18 mouse cellular contexts compared by ENCODE assay signal in the genomic region with DNA sequence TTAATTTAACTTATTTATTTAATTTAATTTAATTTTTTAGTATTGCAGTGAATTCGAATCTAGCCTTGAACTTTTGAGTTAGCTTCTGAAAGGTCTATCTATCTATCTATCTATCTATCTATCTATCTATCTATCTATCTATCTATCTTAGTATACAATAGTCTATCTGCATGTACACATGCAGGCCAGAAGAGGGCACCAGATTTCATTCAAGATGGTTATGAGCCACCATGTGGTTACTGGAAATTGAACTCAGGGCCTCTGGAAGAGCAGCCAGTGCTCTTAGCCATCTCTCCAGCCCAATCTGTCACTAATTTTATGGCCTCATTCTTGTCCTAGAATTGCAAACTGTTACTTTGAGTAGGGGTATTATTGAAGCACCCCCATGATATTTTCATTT.
DNase-seq lines count a peak whose midpoint lies in the region; ATAC-seq and TF ChIP-seq lines count a peak whose summit lies in the region.
"Had no signal": no experiment of that assay in that cellular context is flagged by ENCODE, and none has a peak within 500 bp of the region (broad histone marks: within the 10 kb centered on the region; RNA-seq: fewer than 3 reads in every experiment).

No protein-coding gene starts in this region.

- H3K4me2 ChIP-seq in CH12.LX (ENCODE audit: insufficient read depth, low read depth, poor library complexity, severe bottlenecking), result no peak overlapping the region
- H3K4me2 ChIP-seq in forebrain, postnatal 0 days (ENCODE audit: low read depth), result no peak overlapping the region
- H3K4me2 ChIP-seq: intestine, embryonic 15.5 days; limb, embryonic 15.5 days; midbrain, embryonic 15.5 days had no signal

- no peaks in the 10 kb centered on the region for H3K9me3 ChIP-seq in CH12.LX (replicated peaks; ENCODE audit: low read length)
- no peaks in the 10 kb centered on the region for H3K9me3 ChIP-seq in forebrain, postnatal 0 days (ENCODE audit: low read length)
- H3K9me3 ChIP-seq: intestine, embryonic 15.5 days; limb, embryonic 15.5 days; midbrain, embryonic 15.5 days had no signal

- dilution Hi-C loops in CH12.LX (cut with MboI; ENCODE audit: extremely low pct_ligation_motif_present, extremely low pct_unique_long_range_greater_than_20kb, low sequenced_read_pairs), result no loop called here

- in situ Hi-C loops in CH12.LX (cut with MboI; ENCODE audit: low pct_ligation_motif_present, low pct_unique_long_range_greater_than_20kb, low sequenced_read_pairs), result no loop called here

- TF ChIP-seq RAD21 in CH12.LX (IDR thresholded peaks at IDR 0.05; ENCODE audit: low read depth, low read length), result peak; percentile 50

- no peak overlapping the region for H3K9ac ChIP-seq in liver, adult 2 months (ENCODE audit: low read depth, low read length)
- no peak overlapping the region for H3K9ac ChIP-seq in CH12.LX (ENCODE audit: insufficient read depth, low read depth)
- no peak overlapping the region for H3K9ac ChIP-seq in forebrain, postnatal 0 days
- H3K9ac ChIP-seq: intestine, embryonic 15.5 days; limb, embryonic 15.5 days; midbrain, embryonic 15.5 days had no signal

- no peak for ATAC-seq in forebrain, postnatal 0 days
- ATAC-seq: forebrain, embryonic 16.5 days; intestine, embryonic 15.5 days; midbrain, embryonic 15.5 days had no signal

- no peak for TF ChIP-seq EP300 in CH12.LX (IDR thresholded peaks at IDR 0.05; ENCODE audit: low read length)

- no peak overlapping the region for H3K4me3 ChIP-seq in gastrocnemius, adult 2 months
- no peak overlapping the region for H3K4me3 ChIP-seq in liver, adult 2 months (ENCODE audit: insufficient read depth, low read depth, low read length)
- H3K4me3 ChIP-seq in CH12.LX (replicated peaks in 1 of 3; ENCODE audit: low read depth in 2 of 3, low read length in 2 of 3, poor library complexity in 1 of 3), result no peak overlapping the region
- H3K4me3 ChIP-seq in forebrain, postnatal 0 days (ENCODE audit: low read depth, low read length), result no peak overlapping the region
- H3K4me3 ChIP-seq: intestine, embryonic 15.5 days; limb, embryonic 15.5 days; midbrain, embryonic 15.5 days had no signal

- H3K79me2 ChIP-seq in liver, adult 2 months (ENCODE audit: control insufficient read depth, insufficient read depth, low read length), result no peaks in the 10 kb centered on the region
- H3K79me2 ChIP-seq in CH12.LX (replicated peaks; ENCODE audit: control insufficient read depth, extremely low read depth, insufficient read depth, poor library complexity, severe bottlenecking), result no peaks in the 10 kb centered on the region

- WGBS in liver, adult 2 months, result 88% methylated on average over 1 of the region's 1 CpGs
- WGBS in forebrain, postnatal 0 days, result 76% methylated on average over 1 of the region's 1 CpGs

- no peaks in the 10 kb centered on the region for H3K4me1 ChIP-seq in liver, adult 2 months (ENCODE audit: control insufficient read depth, insufficient read depth, low read length)
- no peaks in the 10 kb centered on the region for H3K4me1 ChIP-seq in CH12.LX (ENCODE audit: control insufficient read depth in 1 of 2, insufficient read depth in 2 of 2)
- H3K4me1 ChIP-seq in forebrain, postnatal 0 days (ENCODE audit: insufficient read depth), result no peaks in the 10 kb centered on the region
- H3K4me1 ChIP-seq: intestine, embryonic 15.5 days; limb, embryonic 15.5 days; midbrain, embryonic 15.5 days had no signal

- no peak overlapping the region for H3K27ac ChIP-seq in gastrocnemius, adult 2 months
- H3K27ac ChIP-seq in liver, adult 2 months (replicated peaks; ENCODE audit: insufficient read depth, low read depth, low read length), result no peak overlapping the region
- H3K27ac ChIP-seq in CH12.LX (ENCODE audit: insufficient read depth, low read depth), result no peak overlapping the region
- no peak overlapping the region for H3K27ac ChIP-seq in forebrain, postnatal 0 days (ENCODE audit: low read depth, low read length)
- H3K27ac ChIP-seq: intestine, embryonic 15.5 days; limb, embryonic 15.5 days; midbrain, embryonic 15.5 days had no signal

- peak; percentile 34; the same call in 1 of the 2 replicates for TF ChIP-seq CTCF in gastrocnemius, adult 2 months (IDR thresholded peaks at IDR 0.05)
- 0 out of 2 replicates have a peak, but pooled peaks have one; percentile 10 for TF ChIP-seq CTCF in liver, adult 2 months (IDR thresholded peaks at IDR 0.05; ENCODE audit: low read depth, low read length)
- TF ChIP-seq CTCF in CH12.LX (conservative IDR thresholded peaks at IDR 0.05 in 1 of 2, IDR thresholded peaks at IDR 0.05 in 1 of 2; ENCODE audit: low read depth in 2 of 2, low read length in 2 of 2), result peak; percentile 39 to 68; a peak in 3 of 4 replicates
- TF ChIP-seq CTCF in forebrain, postnatal 0 days (IDR thresholded peaks at IDR 0.05; ENCODE audit: low read depth), result no peak

- H3K27me3 ChIP-seq in liver, adult 2 months (ENCODE audit: control insufficient read depth, insufficient read depth, low read length), result no peaks in the 10 kb centered on the region
- H3K27me3 ChIP-seq in CH12.LX (replicated peaks), result no peaks in the 10 kb centered on the region
- no peaks in the 10 kb centered on the region for H3K27me3 ChIP-seq in forebrain, postnatal 0 days (ENCODE audit: insufficient read depth, low read length)
- H3K27me3 ChIP-seq: intestine, embryonic 15.5 days; limb, embryonic 15.5 days; midbrain, embryonic 15.5 days had no signal

- H3K36me3 ChIP-seq in liver, adult 2 months (ENCODE audit: control insufficient read depth, insufficient read depth, low read length), result no peaks in the 10 kb centered on the region
- no peaks in the 10 kb centered on the region for H3K36me3 ChIP-seq in CH12.LX (replicated peaks in 1 of 2; ENCODE audit: control insufficient read depth in 1 of 2, insufficient read depth in 1 of 2, low read length in 1 of 2)
- H3K36me3 ChIP-seq in forebrain, postnatal 0 days (ENCODE audit: insufficient read depth), result no peaks in the 10 kb centered on the region
- H3K36me3 ChIP-seq: intestine, embryonic 15.5 days; limb, embryonic 15.5 days; midbrain, embryonic 15.5 days had no signal

- TF ChIP-seq POLR2A in liver, adult 2 months (IDR thresholded peaks at IDR 0.05; ENCODE audit: extremely low read depth, insufficient read depth, low read length), result no peak
- no peak for TF ChIP-seq POLR2A in CH12.LX (IDR thresholded peaks at IDR 0.05; ENCODE audit: low read depth, low read length)

- DNase-seq in gastrocnemius, adult 2 months, result no peak
- DNase-seq in gastrocnemius, adult 18-20 months (ENCODE audit: low spot score), result no peak
- peak; percentile 16 for DNase-seq in liver, adult 2 months (ENCODE audit: extremely low read depth, low read depth, low spot score)
- DNase-seq in liver, result no peak
- peak; percentile 49 for DNase-seq in CH12.LX (ENCODE audit: extremely low read depth)
- peak; percentile 57 for DNase-seq in ZHBTc4 (ENCODE audit: low read depth, low spot score)
- DNase-seq in forebrain, postnatal 0 days, result no peak
- DNase-seq in right cerebral cortex, adult 2 months (ENCODE audit: low spot score in 2 of 2), result no peak
- DNase-seq: adrenal gland, adult 2 months; cerebellum, adult 11 months; heart, adult 18-20 months; kidney, postnatal 25 days; lung, postnatal 10 days; thymus, adult 18-20 months had no signal

- intact Hi-C loops in gastrocnemius, adult 2 months (cut with DNase I), result no loop called here

TF ChIP-seq in CH12.LX, 34 proteins besides CTCF, POLR2A, EP300 and RAD21:
- no peak for TF ChIP-seq IRF4 (IDR thresholded peaks at IDR 0.05; ENCODE audit: low read depth, low read length)
- no peak for TF ChIP-seq ZKSCAN1 (IDR thresholded peaks at IDR 0.05; ENCODE audit: borderline replicate concordance, low read depth, low read length)
- TF ChIP-seq USF2 (conservative IDR thresholded peaks at IDR 0.05; ENCODE audit: low read depth, low read length), result no peak
- peak; percentile 44 for TF ChIP-seq SMC3 (IDR thresholded peaks at IDR 0.05; ENCODE audit: low read depth, low read length)
- TF ChIP-seq TCF12 (IDR thresholded peaks at IDR 0.05; ENCODE audit: low read depth, low read length), result no peak
- TF ChIP-seq JUN (IDR thresholded peaks at IDR 0.05; ENCODE audit: insufficient read depth, low read depth, low read length), result no peak
- no peak for TF ChIP-seq ZMIZ1 (IDR thresholded peaks at IDR 0.05; ENCODE audit: low read depth, low read length)
- TF ChIP-seq PAX5 (IDR thresholded peaks at IDR 0.05; ENCODE audit: low read length), result no peak
- no peak for TF ChIP-seq NELFE (IDR thresholded peaks at IDR 0.05; ENCODE audit: low read depth, low read length)
- no peak for TF ChIP-seq ZC3H11A (IDR thresholded peaks at IDR 0.05; ENCODE audit: low read depth, low read length)
- no peak for TF ChIP-seq USF1 (IDR thresholded peaks at IDR 0.05; ENCODE audit: low read depth, low read length)
- peak; percentile 44; the same call in 1 of the 2 replicates for TF ChIP-seq MYC (IDR thresholded peaks at IDR 0.05; ENCODE audit: low read depth, low read length)
- no peak for TF ChIP-seq BHLHE40 (IDR thresholded peaks at IDR 0.05; ENCODE audit: low read depth, low read length)
- no peak for TF ChIP-seq MXI1 (IDR thresholded peaks at IDR 0.05; ENCODE audit: low read depth, low read length)
- no peak for TF ChIP-seq MAZ (IDR thresholded peaks at IDR 0.05; ENCODE audit: low read depth, low read length)

Comparison
In these comparisons a context has a peak if more than half of its experiments do, and no peak if none do; other contexts are left out.
1. DNase-seq: peak in liver, adult 2 months (single experiment), CH12.LX (single experiment) and ZHBTc4 (single experiment); none in gastrocnemius, adult 2 months (single experiment), gastrocnemius, adult 18-20 months (single experiment), liver (single experiment), forebrain, postnatal 0 days (single experiment) and right cerebral cortex, adult 2 months (0 of 2).